Mouse (Mus musculus): Measurements from ENCODE around the gene Foxn3. TPM values are rescaled to one million over a fixed set of nuclear protein-coding genes. Genes with fewer than 3 reads are reported as not detected.

Foxn3 gene
- polyA plus RNA-seq, 1 experiment from 2014 or later = 68.8 TPM

DNA sequence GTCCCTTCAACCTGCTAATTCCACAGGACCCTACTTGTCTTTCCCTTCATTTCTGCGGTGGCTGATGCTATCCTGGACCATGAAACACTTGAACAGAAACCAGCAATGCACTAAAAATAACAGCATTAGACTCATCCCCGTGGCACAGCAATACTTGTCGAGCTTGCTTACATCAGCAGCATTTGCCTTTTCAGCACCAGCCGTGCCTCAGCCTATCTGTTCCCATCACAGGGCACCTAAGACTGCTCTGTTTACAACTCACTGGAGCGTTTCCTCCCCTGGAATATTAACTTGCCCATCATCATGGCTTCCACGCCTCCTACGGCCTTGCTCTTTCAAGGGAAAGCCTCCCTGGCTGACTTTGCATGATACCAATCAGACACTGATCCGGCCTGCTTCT is 185.1 kb downstream of the Foxn3 start:
- peaks cover 74% of the 10 kb centered on the region for H3K36me3 ChIP-seq

GRCm38 (mm10) chr12:99377705-99378104 is 185.7 kb downstream of the Foxn3 start:
- peaks cover 68% of the 10 kb centered on the region for H3K36me3 ChIP-seq
- DNase-seq (ENCODE audit: low spot score) = no peak
- H3K4me1 ChIP-seq = no peaks in the 10 kb centered on the region
- H3K27me3 ChIP-seq (ENCODE audit: low read depth, poor library complexity, severe bottlenecking) = no peaks in the 10 kb centered on the region
- H3K27ac ChIP-seq = no peak overlapping the region
- 75% methylated on average over 3 of the region's 3 CpGs for WGBS
- no peak overlapping the region for H3K4me3 ChIP-seq
- H3K9me3 ChIP-seq (replicated peaks) = no peaks in the 10 kb centered on the region

More for the DNA sequence above, 185.1 kb downstream of the Foxn3 start:
- H3K4me1 ChIP-seq = no peaks in the 10 kb centered on the region
- WGBS = 83% methylated on average over 8 of the region's 8 CpGs
- H3K4me3 ChIP-seq = no peak overlapping the region
- no peaks in the 10 kb centered on the region for H3K9me3 ChIP-seq (replicated peaks)
- H3K27ac ChIP-seq = no peak overlapping the region
- no peaks in the 10 kb centered on the region for H3K27me3 ChIP-seq (ENCODE audit: low read depth, poor library complexity, severe bottlenecking)
- DNase-seq (ENCODE audit: low spot score) = no peak

DNA sequence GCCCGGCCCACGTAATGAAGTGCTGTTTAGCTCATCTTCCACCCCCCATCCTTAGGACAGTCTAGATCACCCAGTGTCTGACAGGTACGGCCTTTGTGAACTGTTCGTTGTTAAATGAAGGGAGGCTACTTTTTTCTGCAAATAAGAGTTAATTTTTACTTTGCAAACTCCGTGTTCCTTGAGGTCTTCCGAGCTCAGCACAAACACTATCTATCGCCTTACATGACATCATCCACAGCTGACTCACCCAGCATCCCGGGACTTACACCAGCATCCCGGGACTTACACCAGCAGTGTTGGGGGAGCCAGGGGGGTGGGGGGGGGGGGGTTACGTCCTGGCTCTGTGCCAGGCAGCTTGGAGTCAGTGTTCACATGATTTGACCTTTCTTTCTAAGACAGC is 186.3 kb downstream of the Foxn3 start:
- H3K4me3 ChIP-seq = no peak overlapping the region
- H3K36me3 ChIP-seq = peaks cover 62% of the 10 kb centered on the region
- H3K27me3 ChIP-seq (ENCODE audit: low read depth, poor library complexity, severe bottlenecking) = no peaks in the 10 kb centered on the region
- H3K9me3 ChIP-seq (replicated peaks) = no peaks in the 10 kb centered on the region
- DNase-seq (ENCODE audit: low spot score) = no peak
- H3K4me1 ChIP-seq = no peaks in the 10 kb centered on the region
- 91% methylated on average over 10 of the region's 10 CpGs for WGBS
- H3K27ac ChIP-seq = no peak overlapping the region

- H3K27me3 ChIP-seq (ENCODE audit: low read depth, poor library complexity, severe bottlenecking) = no peaks in the 10 kb centered on the region
- H3K4me1 ChIP-seq = no peaks in the 10 kb centered on the region
- H3K36me3 ChIP-seq = peaks cover 51% of the 10 kb centered on the region
- no peak overlapping the region for H3K4me3 ChIP-seq
- DNase-seq (ENCODE audit: low spot score) = no peak
- 92% methylated on average over 8 of the region's 8 CpGs for WGBS
- H3K27ac ChIP-seq = no peak overlapping the region
- H3K9me3 ChIP-seq (replicated peaks) = no peaks in the 10 kb centered on the region
These were observed 187.4 kb downstream of the Foxn3 start for GRCm38 (mm10) chr12:99375878-99376454.

- no peaks in the 10 kb centered on the region for H3K9me3 ChIP-seq (replicated peaks)
- H3K27me3 ChIP-seq (ENCODE audit: low read depth, poor library complexity, severe bottlenecking) = no peaks in the 10 kb centered on the region
- WGBS = 97% methylated on average over 6 of the region's 6 CpGs
- no peaks in the 10 kb centered on the region for H3K4me1 ChIP-seq
- peaks cover 51% of the 10 kb centered on the region for H3K36me3 ChIP-seq
- H3K27ac ChIP-seq = no peak overlapping the region
- DNase-seq (ENCODE audit: low spot score) = no peak
- no peak overlapping the region for H3K4me3 ChIP-seq
These were observed 188.0 kb downstream of the Foxn3 start for GRCm38 (mm10) chr12:99375426-99375825.

- Histone ChIP-seq H3K9me3 (replicated peaks) (no peaks in the 10 kb centered on the region), H3K27ac (no peak overlapping the region), H3K27me3 (ENCODE audit: low read depth, poor library complexity, severe bottlenecking) (no peaks in the 10 kb centered on the region), H3K4me1 (peaks cover 2% of the 10 kb centered on the region; the same call in 1 of the 2 replicates), H3K36me3 (peaks cover 45% of the 10 kb centered on the region), H3K4me3 (no peak overlapping the region)
- WGBS = 84% methylated on average over 12 of the region's 12 CpGs
- DNase-seq (ENCODE audit: low spot score) = no peak
These were observed 189.2 kb downstream of the Foxn3 start for GRCm38 (mm10) chr12:99374099-99374600.

DNA sequence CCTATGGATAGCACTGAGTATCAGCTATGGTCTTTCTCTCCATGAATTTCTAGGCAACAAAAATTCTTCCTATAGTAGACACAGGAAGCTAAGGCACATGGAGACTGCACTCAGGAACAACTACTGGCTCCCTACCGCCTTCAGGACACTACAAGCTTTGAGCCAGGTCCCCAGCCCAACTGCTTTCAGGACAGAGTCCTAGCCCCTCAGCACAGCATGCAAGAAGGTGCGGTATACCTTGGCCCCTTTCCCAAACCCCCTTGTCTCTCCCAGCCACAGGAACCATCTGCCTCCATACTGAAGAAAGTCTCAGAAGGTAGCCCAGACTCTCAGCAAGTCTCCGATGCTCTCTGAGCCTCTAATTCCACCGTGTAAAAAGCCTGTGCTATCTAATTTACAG is 189.8 kb downstream of the Foxn3 start:
- Histone ChIP-seq H3K27me3 (ENCODE audit: low read depth, poor library complexity, severe bottlenecking) (no peaks in the 10 kb centered on the region), H3K36me3 (peaks cover 43% of the 10 kb centered on the region), H3K27ac (no peak overlapping the region), H3K4me1 (peaks cover 6% of the 10 kb centered on the region; the same call in 1 of the 2 replicates), H3K4me3 (no peak overlapping the region), H3K9me3 (replicated peaks) (no peaks in the 10 kb centered on the region)
- no peak for DNase-seq (ENCODE audit: low spot score)
- WGBS = 68% methylated on average over 4 of the region's 4 CpGs

DNA sequence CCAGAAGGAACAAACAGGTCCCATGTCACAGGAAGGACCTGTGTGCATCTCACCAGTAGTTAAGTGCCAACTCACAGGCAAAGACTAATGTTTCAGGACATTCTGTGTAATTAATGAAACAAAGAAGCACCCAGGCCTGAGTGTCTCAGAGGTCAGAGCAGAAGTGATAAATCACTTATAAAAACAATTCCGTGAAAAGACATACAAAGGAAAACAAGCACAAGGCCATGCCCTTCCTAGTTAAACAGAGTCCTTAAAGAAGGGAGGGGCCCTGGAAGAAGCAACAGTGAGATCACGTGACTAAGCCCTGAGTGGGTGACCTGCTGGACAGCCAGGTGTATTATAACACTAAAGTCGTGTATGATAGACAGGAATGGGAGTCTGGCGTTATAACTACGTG is 191.9 kb downstream of the Foxn3 start:
- peaks cover 32% of the 10 kb centered on the region for H3K36me3 ChIP-seq
- H3K27ac ChIP-seq = no peak overlapping the region
- 79% methylated on average over 5 of the region's 5 CpGs for WGBS
- H3K4me1 ChIP-seq = peaks cover 9% of the 10 kb centered on the region; the same call in 1 of the 2 replicates
- DNase-seq (ENCODE audit: low spot score) = no peak
- H3K9me3 ChIP-seq (replicated peaks) = no peaks in the 10 kb centered on the region
- H3K4me3 ChIP-seq = no peak overlapping the region
- no peaks in the 10 kb centered on the region for H3K27me3 ChIP-seq (ENCODE audit: low read depth, poor library complexity, severe bottlenecking)

DNA sequence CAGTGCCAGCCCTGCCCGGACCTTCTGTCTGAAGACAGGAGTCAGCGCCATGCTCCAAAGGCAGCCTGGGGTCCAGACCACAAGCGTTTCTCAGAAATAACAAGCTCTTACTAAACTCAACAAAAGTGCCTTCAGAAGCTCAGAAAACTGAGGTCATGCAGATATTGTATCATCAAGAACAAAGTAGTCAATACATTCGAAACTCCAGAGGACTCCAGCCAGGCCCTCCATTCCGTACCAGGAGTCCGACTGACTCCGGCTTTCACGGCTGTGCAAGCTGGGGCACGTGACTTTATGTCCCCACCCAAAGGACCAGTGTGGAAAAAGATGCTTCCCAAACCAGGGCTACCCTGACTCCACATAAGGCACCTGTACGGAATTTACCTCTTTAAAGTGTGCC is 195.1 kb downstream of the Foxn3 start:
- Histone ChIP-seq H3K4me3 (no peak overlapping the region), H3K4me1 (peaks cover 14% of the 10 kb centered on the region; the same call in 1 of the 2 replicates), H3K27me3 (ENCODE audit: low read depth, poor library complexity, severe bottlenecking) (no peaks in the 10 kb centered on the region), H3K27ac (no peak overlapping the region), H3K36me3 (peaks cover 4% of the 10 kb centered on the region; the same call in 1 of the 2 replicates), H3K9me3 (replicated peaks) (no peaks in the 10 kb centered on the region)
- DNase-seq (ENCODE audit: low spot score) = no peak
- WGBS = 94% methylated on average over 10 of the region's 10 CpGs

DNA sequence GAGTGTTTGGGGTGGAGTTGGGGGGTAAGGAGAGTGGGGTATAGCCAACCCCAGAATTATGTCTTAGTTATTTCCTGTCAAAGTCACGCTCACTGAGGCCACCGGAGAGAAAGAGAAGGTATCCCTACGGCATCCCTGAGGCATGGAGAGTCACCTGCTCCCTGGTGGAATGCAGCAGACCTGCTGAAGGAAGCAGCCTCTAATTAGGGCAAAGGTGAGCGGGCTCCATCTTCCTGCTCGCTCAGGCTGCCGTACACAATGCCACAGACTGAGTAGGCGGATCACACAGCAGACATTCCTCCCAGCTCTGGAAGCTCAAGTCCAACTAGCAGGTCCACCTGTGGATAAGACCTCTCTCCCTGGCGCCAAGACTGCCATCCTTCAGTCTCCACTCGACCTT is 197.4 kb downstream of the Foxn3 start:
- H3K4me1 ChIP-seq = peaks cover 37% of the 10 kb centered on the region
- H3K36me3 ChIP-seq = peaks cover 4% of the 10 kb centered on the region; the same call in 1 of the 2 replicates
- 85% methylated on average over 9 of the region's 9 CpGs for WGBS
- no peaks in the 10 kb centered on the region for H3K27me3 ChIP-seq (ENCODE audit: low read depth, poor library complexity, severe bottlenecking)
- no peak overlapping the region for H3K27ac ChIP-seq
- H3K4me3 ChIP-seq = no peak overlapping the region
- H3K9me3 ChIP-seq (replicated peaks) = no peaks in the 10 kb centered on the region
- no peak for DNase-seq (ENCODE audit: low spot score)

- H3K27ac ChIP-seq = no peak overlapping the region
- no peaks in the 10 kb centered on the region for H3K27me3 ChIP-seq (ENCODE audit: low read depth, poor library complexity, severe bottlenecking)
- peaks cover 39% of the 10 kb centered on the region for H3K4me1 ChIP-seq
- H3K4me3 ChIP-seq = no peak overlapping the region
- H3K9me3 ChIP-seq (replicated peaks) = no peaks in the 10 kb centered on the region
- no peak for DNase-seq (ENCODE audit: low spot score)
- WGBS = 83% methylated on average over 6 of the region's 6 CpGs
- no peaks in the 10 kb centered on the region; the same call in 1 of the 2 replicates for H3K36me3 ChIP-seq
These were observed 199.2 kb downstream of the Foxn3 start for GRCm38 (mm10) chr12:99364201-99364600.

DNA sequence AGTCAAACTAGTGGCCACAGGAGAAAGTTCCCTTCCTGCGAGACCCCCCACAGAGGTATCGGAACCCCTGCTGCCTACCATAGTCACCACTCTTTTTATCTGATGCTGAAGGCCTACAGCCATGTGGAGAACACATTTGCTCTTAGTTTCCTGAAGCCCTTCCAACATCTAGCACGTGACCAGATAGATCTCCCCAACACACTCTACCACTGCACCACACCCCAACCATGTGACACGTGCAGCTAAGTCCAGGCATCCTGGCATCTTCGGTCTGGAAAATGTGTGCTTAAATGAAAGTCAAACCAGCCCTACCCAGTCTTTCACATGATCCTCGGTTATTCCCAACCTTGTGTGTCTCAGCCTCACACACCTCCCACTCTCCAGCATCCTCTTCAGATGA is 200.4 kb downstream of the Foxn3 start:
- H3K4me3 ChIP-seq = no peak overlapping the region
- H3K9me3 ChIP-seq (replicated peaks) = no peaks in the 10 kb centered on the region
- H3K27ac ChIP-seq = no peak overlapping the region
- no peaks in the 10 kb centered on the region for H3K27me3 ChIP-seq (ENCODE audit: low read depth, poor library complexity, severe bottlenecking)
- 88% methylated on average over 6 of the region's 6 CpGs for WGBS
- no peaks in the 10 kb centered on the region; the same call in 1 of the 2 replicates for H3K36me3 ChIP-seq
- peaks cover 35% of the 10 kb centered on the region for H3K4me1 ChIP-seq
- no peak for DNase-seq (ENCODE audit: low spot score)

- peaks cover 35% of the 10 kb centered on the region for H3K4me1 ChIP-seq
- DNase-seq (ENCODE audit: low spot score) = no peak
- H3K36me3 ChIP-seq = no peaks in the 10 kb centered on the region; the same call in 1 of the 2 replicates
- H3K4me3 ChIP-seq = no peak overlapping the region
- H3K27ac ChIP-seq = no peak overlapping the region; the same call in 1 of the 2 replicates
- H3K27me3 ChIP-seq (ENCODE audit: low read depth, poor library complexity, severe bottlenecking) = no peaks in the 10 kb centered on the region
- no peaks in the 10 kb centered on the region for H3K9me3 ChIP-seq (replicated peaks)
- 78% methylated on average over 5 of the region's 5 CpGs for WGBS
These were observed 201.6 kb downstream of the Foxn3 start for GRCm38 (mm10) chr12:99361752-99362132.

Data from limb, embryonic 10.5 days (tissue).